Mouse (Mus musculus): ENCODE measurements around the gene Phospho1.

Phospho1 gene

DNA sequence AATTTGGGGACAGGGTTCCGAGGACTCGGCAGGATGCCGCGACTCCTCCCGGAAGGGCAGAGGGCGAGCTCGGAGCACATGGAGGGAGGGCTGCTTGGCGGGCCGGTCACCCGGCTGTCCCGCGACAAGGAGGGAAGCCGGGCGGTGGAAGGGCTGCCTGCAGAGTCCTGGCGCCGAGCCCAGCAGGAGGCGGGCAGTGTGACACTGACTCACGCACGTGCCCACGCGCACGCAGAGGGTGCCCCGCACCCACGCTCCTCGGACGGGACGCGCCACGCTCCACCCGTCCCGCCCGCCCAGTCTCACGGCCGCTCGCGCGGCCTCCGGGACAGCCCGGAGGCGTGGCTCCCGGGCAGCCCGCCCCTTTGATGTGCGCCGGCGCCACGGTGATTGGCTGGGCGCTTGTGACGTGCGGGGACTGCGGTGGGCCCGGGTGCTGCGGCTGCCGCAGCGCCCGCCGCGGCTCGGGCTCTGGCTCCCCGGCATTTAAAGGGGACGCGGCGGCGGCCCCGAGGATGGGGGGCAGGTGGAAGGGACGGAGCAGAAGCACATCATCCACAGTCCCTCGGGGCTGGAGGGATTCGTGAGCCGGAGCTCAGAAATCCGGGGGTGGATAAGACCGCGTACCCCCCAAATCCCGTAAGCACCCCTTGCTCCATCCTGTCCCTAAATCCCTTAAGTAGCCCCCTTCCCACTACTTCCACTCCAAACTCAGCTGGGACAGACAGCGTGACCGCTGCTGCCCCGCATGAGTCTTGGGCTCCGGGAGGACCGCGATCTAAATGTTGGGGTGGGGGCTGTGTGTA is at the start of gene Phospho1:
Phospho1 (plus strand) TSS at position 429 of the 806 bp plus-strand sequence.
- DNase-seq (ENCODE audit: low read depth), result peak; percentile 73

DNA sequence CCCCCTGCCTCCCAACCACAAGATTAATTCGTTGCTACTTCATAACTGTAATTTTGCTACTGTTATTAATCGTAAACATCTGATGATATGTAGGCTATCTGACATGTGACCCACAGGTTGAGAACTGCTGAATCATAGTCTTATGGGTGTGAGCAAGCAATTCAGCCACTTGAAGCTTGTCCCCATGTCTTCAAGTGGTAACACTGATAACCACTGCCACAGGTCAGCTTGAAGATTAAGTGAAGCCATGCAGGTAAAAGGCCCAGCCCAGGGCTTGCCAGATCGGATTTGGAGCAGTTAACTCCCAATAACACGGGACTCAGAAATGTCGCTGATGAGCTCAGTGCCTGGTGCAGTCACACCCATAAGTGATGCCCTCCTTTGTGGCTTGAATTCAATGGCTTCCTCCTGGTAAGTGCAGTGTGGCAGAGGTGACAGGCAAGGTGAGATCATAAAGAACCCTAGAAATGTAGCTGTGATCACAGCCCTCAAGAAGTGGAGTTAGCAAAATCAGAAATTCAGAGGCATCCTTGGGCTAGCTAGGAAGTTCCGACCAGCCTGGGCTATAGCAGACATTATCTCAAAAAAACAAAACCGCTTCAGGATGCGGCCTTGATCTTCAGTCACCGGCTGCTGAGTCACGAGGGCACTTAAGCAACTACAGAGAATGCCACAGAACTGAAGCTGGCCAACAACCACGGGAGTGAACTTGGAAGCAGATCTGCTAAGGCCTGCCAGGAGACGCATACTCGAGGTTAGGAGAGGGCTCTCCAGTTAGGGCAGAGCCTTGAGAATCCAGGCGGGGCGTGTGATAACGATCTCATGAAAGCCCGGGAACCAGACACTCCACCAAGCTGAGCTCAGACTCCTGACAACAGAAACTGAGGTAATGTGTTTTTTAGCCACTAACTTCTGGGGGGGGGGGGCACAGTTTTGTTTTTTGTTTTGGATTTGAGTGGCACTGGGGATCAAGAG is 46.7 kb upstream of the Phospho1 start:
- peak; percentile 99 for DNase-seq (ENCODE audit: low read depth)

DNA sequence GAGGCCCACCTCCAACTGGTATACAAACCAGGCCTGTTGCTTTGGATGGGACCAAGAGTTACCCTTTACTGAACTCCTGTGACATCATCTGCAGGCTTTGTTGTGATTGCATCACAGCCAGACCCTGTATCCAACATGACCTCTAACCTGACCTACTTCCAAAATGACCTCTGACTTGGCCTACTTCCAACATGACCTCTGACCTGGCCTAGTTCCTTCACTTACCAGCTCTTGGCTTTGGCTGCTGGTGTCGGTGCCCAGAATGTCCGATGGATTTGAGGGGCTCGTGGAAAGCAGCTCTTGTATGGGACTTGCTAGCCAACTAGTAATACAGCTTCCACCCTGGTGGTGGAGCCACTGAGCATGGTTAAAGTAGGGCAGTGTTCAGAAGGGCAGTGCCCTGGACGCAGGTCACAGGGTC is 45.5 kb upstream of the Phospho1 start:
- no peak for DNase-seq (ENCODE audit: low read depth)

DNA sequence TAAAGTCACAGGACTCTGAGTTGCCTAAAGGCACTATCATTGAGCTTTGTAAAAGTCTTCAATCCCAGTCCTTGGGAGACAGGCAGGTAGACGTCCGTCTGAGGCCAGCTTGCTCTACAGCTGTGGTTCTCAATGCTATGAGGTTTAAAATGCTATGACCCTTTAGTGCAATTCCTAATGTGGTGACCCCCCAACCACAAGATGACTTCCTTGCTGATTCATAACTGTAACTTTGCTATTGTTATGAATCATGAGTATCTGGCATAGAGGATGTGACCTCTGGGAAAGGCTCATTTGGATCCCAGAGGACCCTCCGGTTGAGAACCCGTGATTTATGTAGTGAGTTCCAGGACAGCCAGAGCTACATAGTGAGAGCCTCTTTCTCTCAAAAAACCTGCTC is 44.9 kb upstream of the Phospho1 start:
- DNase-seq (ENCODE audit: low read depth), result peak; percentile 58

DNA sequence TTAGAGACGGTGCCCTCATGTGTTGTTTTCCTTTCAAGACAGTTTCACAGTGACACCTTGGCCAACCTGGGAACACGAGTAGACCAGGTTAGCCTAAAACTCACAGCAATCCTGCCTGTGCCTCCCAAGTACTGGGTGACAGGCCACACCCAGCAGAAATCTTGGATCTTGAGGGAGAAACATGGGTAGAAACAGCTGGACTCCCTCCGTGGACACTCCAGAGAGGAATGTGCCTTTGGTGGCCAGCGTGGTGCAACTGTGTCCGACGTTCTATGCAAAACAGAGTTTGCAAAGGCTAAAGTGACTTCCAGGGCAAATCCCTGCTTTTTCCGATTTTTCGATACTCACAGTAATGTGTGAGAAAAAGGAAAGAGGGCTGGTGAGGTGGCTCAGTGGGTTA is 43.8 kb upstream of the Phospho1 start:
- no peak for DNase-seq (ENCODE audit: low read depth)

DNA sequence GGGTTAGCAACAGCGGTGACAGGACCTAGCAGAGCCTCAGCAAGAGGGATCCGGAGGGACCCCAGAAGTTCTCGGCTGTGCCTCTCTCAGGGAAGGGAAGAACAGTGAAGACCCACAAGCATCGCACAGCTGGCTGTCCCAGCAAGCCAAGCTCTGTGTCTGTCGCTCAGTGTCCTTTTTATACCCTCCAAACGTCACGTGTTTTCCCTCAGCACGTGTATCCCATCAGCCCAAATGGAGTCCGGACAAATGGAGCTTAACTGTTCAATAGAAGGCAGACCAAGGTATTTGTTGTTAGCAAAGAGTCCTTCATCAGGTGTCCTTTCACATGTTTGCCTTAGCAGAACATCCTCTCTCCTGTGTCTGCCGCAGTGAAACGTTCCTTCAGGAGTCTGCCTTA is 42.7 kb upstream of the Phospho1 start:
- DNase-seq (ENCODE audit: low read depth), result no peak

DNA sequence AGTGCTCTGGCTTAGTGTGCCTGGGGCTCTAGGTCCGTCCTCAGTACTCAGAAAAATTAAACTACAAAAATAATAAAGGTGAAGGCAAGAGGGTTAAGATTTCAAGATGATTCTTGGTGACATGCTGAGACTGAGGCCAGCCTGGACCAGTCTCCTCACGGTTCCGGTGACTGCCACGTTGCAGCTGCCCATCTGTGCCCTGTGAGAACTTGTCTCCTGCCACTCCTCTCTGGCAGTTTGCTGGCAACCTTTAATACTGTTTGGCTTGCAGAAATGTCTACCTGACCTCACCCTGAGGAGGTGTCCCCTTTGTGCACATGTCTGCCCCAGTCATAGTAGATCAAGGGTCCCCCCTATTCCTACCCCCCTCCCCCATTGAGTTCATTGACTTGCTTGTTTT is 40.8 kb upstream of the Phospho1 start:
- DNase-seq (ENCODE audit: low read depth), result no peak

DNA sequence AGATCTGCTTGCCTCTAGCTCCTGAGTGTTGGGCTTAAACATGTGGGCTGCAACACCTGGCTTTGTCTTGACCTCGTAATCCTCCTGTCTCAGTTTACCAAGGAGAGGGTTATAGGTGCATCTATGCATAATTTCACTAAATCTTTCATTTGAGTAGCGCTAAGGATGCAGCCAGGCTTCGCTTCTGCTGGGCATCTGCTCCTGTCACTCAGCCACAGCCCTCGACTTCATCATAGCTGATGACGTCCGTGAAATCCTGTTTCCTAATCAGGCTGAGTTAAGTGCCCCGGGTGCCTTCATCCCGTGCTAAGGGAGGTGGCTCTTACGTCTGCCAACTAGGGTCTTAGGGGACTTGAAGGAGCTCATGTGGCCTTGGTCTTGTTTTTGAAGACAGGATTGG is 40.3 kb upstream of the Phospho1 start:
- DNase-seq (ENCODE audit: low read depth), result no peak

DNA sequence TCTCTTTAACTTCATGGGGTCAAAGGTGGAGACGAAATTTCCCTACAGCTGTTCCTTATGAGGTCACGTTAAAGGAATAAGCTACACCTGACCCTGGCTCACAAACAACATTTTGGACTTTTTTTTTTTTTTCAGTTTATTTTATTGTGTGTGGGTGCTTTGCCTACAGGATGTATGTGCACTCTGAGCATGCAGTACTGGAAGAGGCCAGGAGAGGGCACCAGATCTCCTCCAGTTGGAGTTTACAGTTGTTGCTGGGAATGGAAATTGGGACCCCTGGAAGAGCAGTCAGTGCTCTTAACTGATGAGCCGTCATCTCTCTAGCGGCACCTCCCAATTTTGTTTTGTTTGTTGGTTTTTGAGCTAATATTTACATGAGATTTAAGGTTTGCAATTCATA is 38.6 kb upstream of the Phospho1 start:
- DNase-seq (ENCODE audit: low read depth), result no peak

DNA sequence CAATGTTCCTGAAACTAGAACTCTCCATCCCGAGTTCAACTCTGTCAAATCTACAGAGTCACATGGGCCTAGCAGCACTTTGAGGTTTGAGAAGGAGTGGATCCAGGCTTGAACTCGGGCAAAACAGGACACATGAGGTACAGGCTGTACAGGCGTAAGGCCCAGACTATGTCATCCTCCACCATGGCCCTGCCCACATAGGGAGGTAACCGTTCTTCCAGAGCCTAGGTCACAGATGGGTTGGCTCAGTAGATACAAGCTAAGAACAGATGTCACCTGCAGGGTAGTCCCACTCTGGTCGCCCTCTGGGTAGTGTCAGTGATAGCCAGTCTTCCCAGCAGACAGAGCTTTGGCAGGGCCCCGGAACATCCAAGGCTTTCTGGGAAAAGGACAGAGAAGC is 37.8 kb upstream of the Phospho1 start:
- no peak for DNase-seq (ENCODE audit: low read depth)

DNA sequence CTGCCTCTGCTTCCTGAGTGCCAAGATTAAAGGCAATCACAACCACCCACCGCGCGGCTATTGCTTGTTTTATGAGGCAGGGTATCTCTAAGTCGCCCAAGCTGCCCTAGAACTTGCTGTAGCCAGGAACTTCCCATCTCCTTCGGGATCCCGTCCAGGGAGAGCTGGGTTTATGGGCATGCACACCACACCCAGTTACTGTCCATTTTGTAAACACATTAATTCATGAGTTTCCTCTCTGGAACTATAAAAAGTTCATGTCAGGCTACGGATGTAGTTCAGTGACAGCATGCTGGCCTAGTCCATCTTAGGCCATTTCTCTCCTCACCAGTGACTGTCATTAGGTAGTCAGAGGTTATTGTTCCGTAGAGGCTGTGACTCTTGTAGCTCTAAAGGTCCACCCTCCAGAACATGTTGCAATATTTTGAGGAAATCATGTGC is 34.8 kb upstream of the Phospho1 start:
- DNase-seq (ENCODE audit: low read depth), result no peak

DNA sequence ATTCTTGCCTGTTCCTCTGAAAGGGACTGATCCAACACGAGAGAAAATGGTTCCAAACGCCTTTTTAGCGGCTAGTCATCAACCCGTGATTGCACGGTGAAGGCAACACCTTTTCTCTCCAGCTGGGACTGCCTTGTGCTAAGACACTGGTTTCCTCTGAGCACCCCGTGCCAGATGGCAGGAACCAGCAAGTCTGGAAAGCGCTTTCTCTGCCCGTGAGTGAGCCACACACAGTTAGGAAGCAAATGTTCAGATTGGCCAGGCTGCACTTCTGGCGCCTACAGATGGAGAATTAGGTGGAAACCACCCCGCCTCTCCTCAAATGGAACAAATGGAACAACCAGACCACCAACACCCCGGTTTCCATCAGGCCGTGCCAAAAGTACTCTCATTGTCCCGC is 32.5 kb upstream of the Phospho1 start:
- DNase-seq (ENCODE audit: low read depth), result no peak

DNA sequence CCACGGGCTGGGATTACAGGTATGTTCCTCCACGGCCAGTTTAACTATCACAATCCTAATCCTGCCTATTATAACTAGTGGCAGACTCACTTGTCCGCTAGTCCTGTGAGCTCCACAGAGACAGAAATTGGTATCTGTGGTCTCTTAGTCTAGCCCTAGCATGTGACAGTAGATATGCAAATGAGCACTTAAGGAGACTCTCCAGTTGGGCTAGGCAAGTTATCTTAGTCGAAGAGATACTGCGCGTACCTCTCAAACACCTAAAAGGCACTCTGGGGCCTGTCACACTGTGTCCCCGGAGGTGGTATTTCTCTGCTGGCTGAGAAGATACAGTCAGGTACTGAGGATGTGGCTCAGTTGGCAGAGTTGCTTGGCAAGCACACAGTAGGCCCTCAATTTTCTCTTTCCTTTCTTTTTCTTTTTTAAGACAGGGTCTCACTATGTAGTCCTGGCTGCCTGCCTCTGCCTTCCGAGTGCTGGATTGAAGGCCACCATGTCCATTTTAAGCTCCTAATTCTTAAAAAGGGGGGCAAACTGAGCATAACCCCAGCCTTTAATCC is 31.3 kb upstream of the Phospho1 start:
- DNase-seq (ENCODE audit: low read depth), result no peak

DNA sequence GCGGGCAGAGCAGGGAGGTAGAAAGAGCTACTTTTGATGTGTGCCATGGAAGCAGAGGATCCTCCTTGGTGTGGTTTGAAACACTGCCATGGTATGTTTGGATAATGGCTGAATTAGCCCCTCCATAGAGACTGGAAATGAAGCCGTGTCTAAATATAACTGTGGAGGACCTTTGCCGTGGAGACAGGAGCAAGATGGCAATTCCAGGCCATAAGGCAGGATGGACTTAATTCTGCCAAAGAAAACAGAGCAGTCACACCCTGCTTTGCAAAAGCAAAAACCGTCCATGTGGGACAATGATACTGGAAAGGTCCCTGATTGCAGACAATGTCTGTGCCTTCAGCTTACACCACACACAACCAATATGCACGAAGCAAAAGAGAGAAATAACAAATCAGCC is 30.1 kb upstream of the Phospho1 start:
- DNase-seq (ENCODE audit: low read depth), result no peak

DNA sequence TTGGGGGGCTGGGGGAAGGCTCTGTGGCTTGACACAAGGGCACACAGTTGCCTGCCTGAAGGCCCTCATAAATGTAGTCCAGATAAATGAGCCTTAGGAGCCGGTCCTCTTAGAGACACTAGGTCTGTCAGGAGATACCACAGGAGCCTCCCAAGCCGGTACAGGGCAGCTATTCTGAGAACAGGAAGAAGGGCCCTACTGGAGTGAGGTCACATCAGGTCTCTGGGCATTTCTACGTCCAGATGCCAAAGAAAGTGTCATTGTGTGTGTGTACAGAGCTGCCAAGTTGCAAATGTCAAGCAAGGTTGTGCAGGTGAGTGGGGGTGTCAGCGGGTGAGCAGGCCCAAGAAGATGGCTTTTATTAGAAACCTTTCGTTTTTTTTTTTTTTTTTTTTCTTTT is 28.7 kb upstream of the Phospho1 start:
- no peak for DNase-seq (ENCODE audit: low read depth)

DNA sequence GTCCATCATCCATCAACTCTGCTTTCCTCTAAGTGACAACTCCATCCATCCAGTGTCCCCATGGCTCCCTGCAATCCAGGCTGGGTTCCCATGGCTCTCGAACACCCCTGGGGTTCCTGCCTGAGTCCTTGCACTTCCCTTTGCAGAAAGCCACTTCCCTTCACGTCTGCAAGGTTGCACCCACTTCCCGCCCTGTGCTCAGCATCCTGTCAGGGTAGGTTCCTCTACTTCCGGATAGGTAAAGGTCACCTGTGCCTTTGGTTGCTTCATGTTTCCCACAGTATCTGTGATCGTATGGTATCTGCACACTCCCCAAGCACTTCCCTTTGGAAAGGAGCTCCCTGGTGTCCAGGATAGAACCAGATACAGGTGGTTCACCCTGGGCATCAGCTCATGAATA is 19.3 kb upstream of the Phospho1 start:
- no peak for DNase-seq (ENCODE audit: low read depth)

DNA sequence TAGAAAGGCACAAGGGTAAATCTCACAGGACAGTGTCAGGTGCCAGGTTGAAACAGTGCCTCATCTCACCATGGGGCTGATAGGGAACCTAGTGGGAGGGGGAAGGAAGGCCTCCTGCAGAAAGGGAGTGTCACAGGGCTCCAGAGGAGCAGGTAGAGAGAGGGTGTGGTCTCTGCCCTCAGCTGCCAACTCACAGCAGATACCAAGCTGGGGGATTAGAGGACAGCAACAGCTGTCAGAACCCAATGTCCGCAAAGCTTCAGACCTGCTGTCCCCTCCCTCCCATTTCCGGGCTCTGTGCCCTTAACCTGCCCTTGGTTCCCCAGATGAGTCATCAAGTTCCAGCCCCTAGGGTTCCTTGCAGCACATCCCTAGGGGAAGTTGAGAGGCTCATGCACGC is 18.8 kb upstream of the Phospho1 start:
- no peak for DNase-seq (ENCODE audit: low read depth)

DNA sequence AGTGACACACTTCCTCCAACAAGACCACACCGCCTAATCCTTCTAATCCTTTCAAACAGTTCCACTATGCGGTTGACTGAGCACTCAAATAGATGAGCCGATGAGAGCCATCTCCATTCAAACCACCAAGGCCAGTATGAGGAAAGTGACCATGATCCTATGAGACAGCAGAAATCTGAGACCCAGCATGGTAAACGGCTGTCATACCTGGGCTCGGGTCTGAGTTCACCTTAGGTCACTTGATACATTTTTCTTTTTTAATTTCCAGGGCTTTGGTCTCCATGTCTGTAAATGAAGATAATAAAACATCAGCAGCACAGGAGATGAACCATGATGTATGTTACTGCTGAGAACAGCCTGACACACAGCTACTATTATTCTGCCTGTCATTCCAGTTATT is 16.4 kb upstream of the Phospho1 start:
- no peak for DNase-seq (ENCODE audit: low read depth)

DNA sequence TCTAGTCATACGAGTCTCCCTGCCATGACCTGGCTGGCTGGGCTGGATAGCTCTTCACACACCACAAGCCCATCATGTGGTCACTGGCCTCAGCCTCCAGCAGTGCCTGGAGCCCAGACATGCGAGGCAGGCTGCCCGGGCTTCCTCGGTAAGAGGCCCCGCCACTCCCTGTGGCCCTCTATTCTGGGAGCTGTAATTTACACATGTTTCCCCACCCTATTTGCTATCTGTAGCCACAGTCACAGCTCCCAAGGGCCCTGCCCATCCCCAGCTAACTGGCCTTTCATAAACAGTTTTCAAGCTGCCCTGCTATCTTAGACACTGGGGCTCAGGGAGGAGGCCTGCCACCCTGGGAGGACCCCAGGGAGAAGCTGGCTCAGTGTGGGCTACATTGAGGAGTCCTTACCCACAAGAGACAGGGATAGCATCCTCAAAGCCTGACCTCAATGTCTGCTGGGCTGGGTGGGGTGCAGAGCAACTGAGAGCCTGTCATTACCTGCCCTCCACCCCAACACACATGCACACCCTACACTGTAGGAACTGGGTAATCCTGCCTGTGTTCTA is 15.8 kb upstream of the Phospho1 start:
- no peak for DNase-seq (ENCODE audit: low read depth)

DNA sequence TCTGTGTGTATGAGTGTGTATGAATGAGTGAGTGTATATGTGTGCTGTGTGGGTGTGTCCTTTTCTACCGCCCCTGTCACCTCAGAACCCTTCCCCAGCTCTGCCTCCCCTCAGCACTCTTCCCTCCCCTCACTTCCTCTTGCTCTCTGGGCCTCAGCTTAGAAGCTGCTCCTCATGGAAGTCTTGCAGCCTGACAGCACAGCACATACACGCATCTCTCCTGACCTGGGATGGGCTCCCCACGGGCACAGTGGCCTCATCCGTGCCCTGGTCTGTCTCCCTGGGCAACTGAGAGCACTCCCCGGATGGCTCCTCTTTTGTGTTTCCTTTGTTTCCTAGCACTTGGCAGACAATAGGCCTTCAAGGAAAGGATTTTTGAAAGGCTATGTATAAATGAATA is 14.7 kb upstream of the Phospho1 start:
- DNase-seq (ENCODE audit: low read depth), result no peak

DNA sequence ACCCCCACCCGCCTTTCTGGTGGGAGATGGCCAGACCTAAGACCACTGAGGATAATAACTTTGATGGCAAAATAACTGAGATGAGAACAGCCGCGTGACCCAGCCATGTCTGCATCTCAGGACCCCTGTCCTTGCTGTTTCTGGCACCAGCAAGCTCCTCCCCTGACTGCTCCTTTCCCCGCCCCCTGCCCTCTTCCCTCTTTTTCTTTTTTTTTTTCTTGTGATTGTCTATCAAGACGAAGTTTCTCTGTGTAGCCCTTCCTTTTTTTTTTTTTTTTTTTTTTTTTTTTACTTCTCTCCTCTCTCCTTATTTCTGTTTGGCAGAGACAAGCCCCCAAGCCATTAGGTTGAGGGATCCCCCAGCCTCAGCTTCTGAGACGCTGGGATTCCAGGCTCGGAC is 13.5 kb upstream of the Phospho1 start:
- DNase-seq (ENCODE audit: low read depth), result no peak

DNA sequence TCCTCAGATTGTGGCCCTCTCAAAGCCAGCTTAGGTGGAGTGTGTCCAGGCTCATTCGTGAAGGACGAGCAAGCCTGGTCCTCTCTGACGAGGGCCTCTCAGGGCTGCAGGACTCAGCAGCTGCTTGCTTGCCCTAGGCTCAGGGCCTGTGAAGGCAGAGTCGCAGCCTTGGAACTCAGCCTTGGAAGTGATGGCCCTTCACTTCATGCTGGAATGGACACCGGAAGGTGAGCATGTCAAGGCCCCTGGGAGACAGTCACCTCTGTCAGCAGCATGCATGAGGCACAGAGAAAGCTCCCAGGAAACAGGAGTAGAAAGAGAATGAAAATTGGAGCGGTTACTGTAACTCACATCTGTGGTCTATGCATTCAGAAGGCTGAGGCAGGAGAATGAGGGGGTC is 12.6 kb upstream of the Phospho1 start:
- no peak for DNase-seq (ENCODE audit: low read depth)

Data from fibroblast of lung, adult 2 months (primary cell).